Mouse (Mus musculus) testis, adult 2 months (tissue): Measurements from ENCODE around the gene Vkorc1. TPM values are rescaled to one million over a fixed set of nuclear protein-coding genes. Genes with fewer than 3 reads are reported as not detected.
"Not testable (repeated sequence)": the region's sequence is repeated elsewhere in the genome, so short reads cannot be mapped to it uniquely, and the experiment has no call there.

Experiments
- H3K27ac ChIP-seq: fragments of 200-500 bp; 2 replicates; pipeline ENCODE4 v1.5.1; 2012; ENCODE audit warnings: low read depth, low read length; ENCODE audit not compliant: control insufficient read depth, insufficient read depth
- H3K27me3 ChIP-seq: fragments of 200-500 bp; 2 replicates; pipeline ENCODE4 v1.6.1; 2012; ENCODE audit warnings: mild to moderate bottlenecking, low read length, moderate library complexity; ENCODE audit not compliant: control insufficient read depth, insufficient read depth
- H3K36me3 ChIP-seq: fragments of 200-500 bp; 2 replicates; pipeline ENCODE4 v1.6.1; 2012; ENCODE audit warnings: mild to moderate bottlenecking, low read length; ENCODE audit not compliant: control insufficient read depth, insufficient read depth
- H3K4me1 ChIP-seq: fragments of 200-500 bp; 2 replicates; pipeline ENCODE4 v1.6.1; 2012; ENCODE audit warnings: low read length; ENCODE audit not compliant: control insufficient read depth, insufficient read depth
- H3K4me3 ChIP-seq: fragments of 200-500 bp; 2 replicates; pipeline ENCODE4 v1.5.1; 2012; ENCODE audit warnings: low read depth, mild to moderate bottlenecking, low read length, moderate library complexity, mixed read lengths; ENCODE audit not compliant: control insufficient read depth
- CTCF ChIP-seq: fragments of 200-500 bp; IDR thresholded peaks from 2 replicates; pipeline ENCODE4 v1.5.1; 2012; ENCODE audit warnings: low read depth, mild to moderate bottlenecking, inconsistent platforms, low read length, moderate library complexity; ENCODE audit not compliant: control insufficient read depth, insufficient read depth, insufficient replicate concordance
- POLR2A ChIP-seq: fragments of 200-500 bp; IDR thresholded peaks from 2 replicates; pipeline ENCODE4 v1.6.1; 2012; ENCODE audit warnings: low read depth, mild to moderate bottlenecking, inconsistent platforms, low read length, moderate library complexity; ENCODE audit not compliant: control insufficient read depth
- polyA plus RNA-seq: library from polyadenylated mRNA; depleted of rRNA; stranded (reverse); fragments of >200 nt; gene quantifications from 2 replicates; pipeline ENCODE4 v1.2.3, GENCODE M21; 2012

Vkorc1 gene
- polyA plus RNA-seq, 1 experiment: 39.0 TPM

DNA sequence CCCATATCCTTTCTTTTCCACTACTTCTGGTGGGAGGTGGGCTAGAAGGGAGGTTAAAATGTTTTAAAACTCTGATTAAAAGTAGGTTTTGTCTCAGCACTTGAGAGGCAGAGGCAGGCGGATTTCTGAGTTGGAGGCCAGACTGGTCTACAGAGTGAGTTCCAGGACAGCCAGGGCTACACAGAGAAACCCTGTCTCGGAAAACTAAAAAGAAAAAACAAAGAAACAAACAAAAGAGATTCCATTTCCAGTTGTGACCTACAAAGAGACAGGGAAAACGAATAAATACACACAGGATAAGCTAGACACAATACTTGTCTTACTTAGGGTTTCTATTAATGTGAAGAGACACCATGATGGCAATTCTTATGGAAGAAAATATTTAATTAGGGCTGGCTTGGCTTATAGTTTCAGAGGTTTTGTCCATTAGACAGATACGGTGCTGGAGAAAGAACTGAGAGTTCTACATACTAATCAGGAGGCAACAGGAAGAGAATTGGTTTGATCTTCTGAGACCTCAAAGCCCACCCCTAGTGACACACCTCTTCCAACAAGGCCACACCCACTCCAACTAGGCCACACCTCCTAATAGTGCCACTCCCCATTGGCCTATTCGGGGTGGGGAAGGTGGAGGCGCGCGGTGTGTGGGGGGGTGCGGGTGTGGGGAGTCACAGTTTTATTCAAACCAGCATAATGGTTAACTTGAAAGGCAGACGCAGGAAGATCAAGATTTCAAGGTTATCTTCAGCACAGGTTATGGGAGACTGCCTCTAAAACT is 3.0 kb upstream of the Vkorc1 start:
- Histone ChIP-seq H3K36me3 (no peaks in the 10 kb centered on the region), H3K27me3 (no peaks in the 10 kb centered on the region), H3K4me1 (peaks cover 17% of the 10 kb centered on the region), H3K4me3 (no peak overlapping the region), H3K27ac (no peak overlapping the region)
- TF ChIP-seq POLR2A: no peak
- no peak for TF ChIP-seq CTCF

DNA sequence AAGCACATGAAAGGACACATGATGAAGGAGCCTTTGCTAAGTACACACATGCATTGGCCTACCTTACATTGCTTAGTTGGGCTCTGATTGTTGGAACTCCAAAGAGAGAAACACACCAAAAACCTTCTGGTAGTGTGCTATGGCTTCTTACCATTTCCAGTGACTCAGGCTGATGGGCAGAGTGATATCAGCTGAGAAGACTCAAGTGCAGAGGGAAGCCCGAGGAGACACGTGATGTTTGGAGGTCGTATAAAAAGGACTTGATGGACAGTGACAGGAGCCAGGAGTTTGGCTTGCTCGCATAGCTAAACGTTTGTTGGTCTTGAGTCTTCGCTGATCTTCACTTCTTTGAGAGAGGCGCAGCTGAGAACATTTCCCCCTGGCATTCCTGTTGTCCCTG is 2.1 kb upstream of the Vkorc1 start:
- no peak overlapping the region for H3K4me3 ChIP-seq
- H3K27me3 ChIP-seq: no peaks in the 10 kb centered on the region
- H3K36me3 ChIP-seq: no peaks in the 10 kb centered on the region
- no peak overlapping the region for H3K27ac ChIP-seq
- TF ChIP-seq CTCF (no peak), POLR2A (no peak)
- peaks cover 17% of the 10 kb centered on the region for H3K4me1 ChIP-seq

DNA sequence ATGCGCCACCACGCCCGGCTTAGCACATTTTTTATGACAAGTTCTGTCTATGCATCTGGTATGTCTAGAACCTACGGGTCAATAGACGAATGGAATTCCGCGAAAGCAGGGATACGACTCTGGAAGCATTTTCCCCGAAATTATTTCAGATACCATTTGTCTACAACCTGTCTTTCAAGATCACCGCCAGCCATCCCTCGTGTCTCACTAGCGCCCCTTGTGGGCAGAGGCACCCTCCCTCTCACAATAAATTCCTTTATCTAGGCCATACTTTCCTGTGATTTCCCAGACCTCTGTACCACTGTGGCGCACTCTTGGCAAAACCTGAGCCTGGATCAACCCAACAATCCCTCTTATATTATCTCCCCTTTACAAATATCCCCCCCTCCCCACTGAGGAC is 967 bp upstream of the Vkorc1 start:
- peaks cover 17% of the 10 kb centered on the region for H3K4me1 ChIP-seq
- TF ChIP-seq CTCF (peak; percentile 85; the same call in 1 of the 2 replicates), POLR2A (no peak)
- no peak overlapping the region for H3K4me3 ChIP-seq
- no peaks in the 10 kb centered on the region for H3K27me3 ChIP-seq
- 0 out of 2 replicates have a peak overlapping the region, but pooled peaks have one; percentile 8 for H3K27ac ChIP-seq
- no peaks in the 10 kb centered on the region for H3K36me3 ChIP-seq

DNA sequence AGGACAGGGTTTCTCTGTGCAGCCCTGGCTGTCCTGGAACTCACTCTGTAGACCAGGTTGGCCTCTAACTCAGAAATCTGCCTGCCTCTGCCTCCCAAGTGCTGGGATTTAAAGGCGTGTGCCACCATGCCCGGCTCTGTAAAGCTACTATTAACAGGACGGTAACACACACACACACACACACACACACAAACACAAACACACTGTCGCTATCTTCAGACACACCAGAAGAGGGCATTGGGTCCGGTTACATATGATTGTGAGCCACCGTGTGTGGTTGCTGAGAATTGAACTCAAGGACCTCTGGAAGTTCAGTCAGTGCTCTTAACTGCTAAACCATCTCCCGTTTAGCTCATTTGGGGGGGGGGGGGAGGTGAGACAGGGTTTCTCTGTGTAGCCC is 474 bp upstream of the Vkorc1 start:
- H3K27me3 ChIP-seq, H3K27ac ChIP-seq, H3K36me3 ChIP-seq: not testable (repeated sequence)
- Histone ChIP-seq H3K4me1 (peaks cover 17% of the 10 kb centered on the region), H3K4me3 (peak overlapping the region; percentile 76)

DNA sequence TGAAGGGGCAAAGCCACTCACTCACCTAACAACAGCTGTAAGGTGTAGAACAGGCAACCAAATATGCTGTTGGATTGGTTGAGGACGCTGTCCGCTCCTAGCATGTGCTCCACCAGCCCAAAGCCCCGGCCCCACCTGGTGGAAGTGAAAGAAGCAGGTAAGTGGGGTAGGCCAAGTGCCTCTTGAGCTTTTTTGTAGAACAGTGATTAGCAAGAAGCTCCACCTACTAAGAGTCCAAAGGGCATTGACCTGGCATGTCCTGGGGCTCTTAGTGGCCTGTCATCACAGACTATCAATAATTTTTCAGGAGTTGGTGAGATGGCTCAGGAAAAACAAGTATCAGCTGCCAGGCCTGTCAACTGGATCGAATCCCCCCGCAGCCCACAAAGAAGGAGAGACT is 937 bp downstream of the Vkorc1 start:
- Histone ChIP-seq H3K4me1 (peaks cover 17% of the 10 kb centered on the region), H3K27me3 (no peaks in the 10 kb centered on the region), H3K27ac (no peak overlapping the region), H3K36me3 (no peaks in the 10 kb centered on the region), H3K4me3 (no peak overlapping the region)
- TF ChIP-seq CTCF (no peak), POLR2A (no peak)

DNA sequence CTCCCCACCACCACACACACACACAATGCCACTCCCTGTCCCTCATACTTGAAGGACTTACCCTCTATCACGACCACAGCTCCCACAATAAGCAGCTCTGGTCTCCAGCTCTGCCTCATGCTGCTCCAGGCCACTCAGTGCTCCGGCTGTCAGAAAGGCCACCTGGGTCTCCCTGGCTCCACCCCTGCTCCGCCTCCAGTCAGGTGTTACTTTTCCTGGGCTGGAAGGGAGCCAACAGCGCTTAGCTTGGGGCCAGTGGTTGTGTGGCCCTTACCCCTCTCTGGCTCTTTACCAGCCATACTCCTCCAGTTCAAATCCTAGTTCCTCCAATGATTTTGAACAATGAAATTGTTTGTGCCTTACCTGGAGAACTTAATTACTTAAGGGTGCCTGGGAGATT is 4.6 kb downstream of the Vkorc1 start, which contains the start of gene Prss53:
Gene Prss53, minus strand, starts transcription at position 173 of the 400 bp plus-strand sequence.
- Histone ChIP-seq H3K4me3 (no peak within 1 kb of the TSS), H3K27me3 (no peaks in the 10 kb centered on the region), H3K27ac (no peak within 1 kb of the TSS), H3K36me3 (no peaks in the 10 kb centered on the region; the same call in 1 of the 2 replicates), H3K4me1 (peaks cover 16% of the 10 kb centered on the region)
- no peak for TF ChIP-seq POLR2A
- no peak for TF ChIP-seq CTCF

DNA sequence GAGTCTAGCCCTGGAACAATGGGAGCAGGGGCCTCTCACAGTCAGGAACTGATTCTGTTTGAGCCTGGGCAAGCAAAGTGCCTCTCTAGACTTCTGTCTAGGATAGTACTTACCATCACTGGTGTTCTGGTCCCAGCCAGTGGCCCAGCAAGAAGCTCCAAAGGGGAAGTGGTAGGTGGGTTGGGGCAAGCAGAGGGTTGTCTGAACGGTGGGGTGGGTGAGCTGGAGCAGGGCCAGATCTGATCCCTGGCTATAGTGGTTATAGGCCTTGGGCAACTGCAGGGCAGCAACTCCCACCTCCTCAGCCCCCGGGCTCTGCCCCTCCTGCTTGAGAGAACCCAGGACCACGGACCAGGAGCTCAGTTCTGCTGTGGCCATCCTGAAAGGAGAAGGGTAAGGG is 6.6 kb downstream of the Vkorc1 start:
- no peaks in the 10 kb centered on the region; the same call in none of the 2 replicates for H3K36me3 ChIP-seq
- no peak overlapping the region for H3K4me3 ChIP-seq
- H3K4me1 ChIP-seq: peaks cover 2% of the 10 kb centered on the region; the same call in 1 of the 2 replicates
- H3K27ac ChIP-seq: no peak overlapping the region
- no peaks in the 10 kb centered on the region for H3K27me3 ChIP-seq
- TF ChIP-seq POLR2A: no peak
- no peak for TF ChIP-seq CTCF

DNA sequence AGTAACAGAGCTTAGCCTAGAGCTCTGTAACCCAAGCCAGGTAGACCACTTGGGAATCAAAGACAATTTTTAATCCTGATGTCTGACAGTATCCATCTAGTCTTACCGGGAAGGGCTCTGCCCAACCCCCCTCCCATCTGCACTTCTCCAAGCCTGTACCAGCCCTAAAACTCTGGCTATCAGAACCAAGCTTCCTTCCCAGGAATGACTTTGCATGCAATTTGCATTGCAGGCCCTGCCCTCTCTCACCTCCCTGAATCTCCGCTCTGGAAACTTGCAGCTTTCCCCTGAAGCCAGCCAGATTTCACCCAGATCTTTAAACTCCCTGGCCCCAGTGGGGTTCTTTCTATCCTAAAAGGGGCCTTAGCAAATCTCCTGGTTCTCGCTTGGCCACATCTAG is 7.6 kb downstream of the Vkorc1 start:
- no peak overlapping the region for H3K27ac ChIP-seq
- no peaks in the 10 kb centered on the region for H3K27me3 ChIP-seq
- no peaks in the 10 kb centered on the region; the same call in none of the 2 replicates for H3K36me3 ChIP-seq
- H3K4me1 ChIP-seq: peaks cover 2% of the 10 kb centered on the region; the same call in 1 of the 2 replicates
- no peak overlapping the region for H3K4me3 ChIP-seq
- TF ChIP-seq POLR2A: no peak
- no peak for TF ChIP-seq CTCF
